Mouse (Mus musculus) ES-E14 (cell line): Measurements from ENCODE around the gene Kmt2d.

Experiments
- CHD2 ChIP-seq: IDR thresholded peaks from 2 replicates; pipeline ENCODE4 v1.6.1; 2014; ENCODE audit warnings: mild to moderate bottlenecking, low read depth, low read length, inconsistent platforms
- HCFC1 ChIP-seq: IDR thresholded peaks from 2 replicates; pipeline ENCODE4 v1.6.1; 2012; ENCODE audit warnings: low read length, inconsistent platforms, borderline replicate concordance; ENCODE audit not compliant: insufficient read depth

DNA sequence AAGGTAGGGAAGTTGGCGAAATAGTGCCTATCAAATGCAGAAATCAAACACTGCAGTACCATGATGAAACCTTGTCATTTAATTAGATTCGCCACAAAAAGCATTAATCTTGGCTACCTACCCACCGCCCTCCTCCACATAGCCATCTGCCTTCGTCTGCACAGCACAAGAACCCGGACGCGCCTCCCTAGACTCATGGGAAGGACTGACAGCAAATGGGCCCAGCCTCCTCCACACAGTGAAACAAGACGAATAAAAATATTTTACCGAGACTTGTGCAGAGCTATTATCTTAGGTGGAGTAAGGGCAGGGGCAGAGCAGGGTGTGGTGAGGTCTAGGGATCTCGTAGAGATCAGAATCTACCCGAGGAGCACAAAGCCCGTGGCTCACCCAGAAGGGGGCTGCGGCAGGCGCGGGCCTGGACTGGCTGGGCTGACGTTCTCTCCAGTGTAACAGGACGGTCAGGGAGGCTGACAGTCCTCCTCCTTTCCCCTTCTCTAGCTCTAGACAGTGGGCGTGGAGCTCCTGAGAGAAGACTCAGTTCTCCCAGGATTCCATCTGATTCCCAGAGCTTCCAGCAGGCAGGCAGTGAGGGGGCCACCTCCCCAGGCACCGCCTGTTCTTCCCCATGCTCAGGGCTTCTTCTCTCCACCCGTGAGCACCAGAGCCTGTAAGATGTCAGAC, 58.1 kb downstream of the Kmt2d start:
- no peak for TF ChIP-seq CHD2
- TF ChIP-seq HCFC1 = no peak
